Mouse (Mus musculus) heart, postnatal 0 days (tissue): Measurements from ENCODE around the gene Ddx49.

Source experiments
- CTCF ChIP-seq: IDR thresholded peaks from 2 replicates; pipeline ENCODE4 v1.5.1; 2016; ENCODE audit warnings: antibody characterized with exemption, control low read depth, low read depth
- EP300 ChIP-seq: IDR thresholded peaks from 2 replicates; pipeline ENCODE4 v1.6.1; 2016; ENCODE audit warnings: antibody characterized with exemption, low read depth

- TF ChIP-seq CTCF (no peak), EP300 (no peak)
These were observed 27.9 kb downstream of the Ddx49 start for GRCm38 (mm10) chr8:70274350-70274749.
